Mouse (Mus musculus) bone marrow, adult 2 months (tissue): ENCODE data around the gene Mipol1.

ENCODE experiments used
- CTCF ChIP-seq: fragments of 200-500 bp; IDR thresholded peaks from 2 replicates; pipeline ENCODE4 v1.5.1; 2011; ENCODE audit warnings: low read length, control low read depth; ENCODE audit not compliant: control insufficient read depth, insufficient read depth
- POLR2A ChIP-seq: fragments of 200-500 bp; IDR thresholded peaks from 2 replicates; pipeline ENCODE4 v1.6.1; 2011; ENCODE audit warnings: low read depth, mild to moderate bottlenecking, control low read depth, low read length, borderline replicate concordance; ENCODE audit not compliant: control insufficient read depth

GRCm38 (mm10) chr12:57258572-57258971, 28.3 kb downstream of the Mipol1 start:
- no peak for TF ChIP-seq POLR2A
- TF ChIP-seq CTCF, result no peak
